Mouse (Mus musculus) lung, embryonic 15.5 days (tissue): ENCODE data around the gene 9930111J21Rik1. TPM values are rescaled to one million over a fixed set of nuclear protein-coding genes. Genes with fewer than 3 reads are reported as not detected.
"Not testable (repeated sequence)": the region's sequence is repeated elsewhere in the genome, so short reads cannot be mapped to it uniquely, and the experiment has no call there.

Experiments used
- ATAC-seq: fragments of 200-750 bp; cut with Nextera tagmentation; 2 replicates; pipeline ENCODE4 v1.8.0; 2017; ENCODE audit warnings: moderate number of reproducible peaks, borderline replicate concordance; ENCODE audit not compliant: low FRiP score, low TSS enrichment; ENCODE audit errors: extremely low read depth
- H3K27ac ChIP-seq: fragments of 300-500 bp; sonication (generic); 2 replicates; pipeline ENCODE4 v1.5.1; 2015; ENCODE audit warnings: moderate library complexity, mild to moderate bottlenecking, inconsistent platforms
- H3K27me3 ChIP-seq: fragments of 300-500 bp; sonication (generic); 2 replicates; pipeline ENCODE4 v1.6.1; 2015; ENCODE audit warnings: inconsistent platforms
- H3K36me3 ChIP-seq: fragments of 300-500 bp; sonication (generic); 2 replicates; pipeline ENCODE4 v1.6.1; 2015; ENCODE audit warnings: inconsistent platforms
- H3K4me1 ChIP-seq: fragments of 300-500 bp; sonication (generic); 2 replicates; pipeline ENCODE4 v1.6.1; 2015; ENCODE audit warnings: inconsistent platforms
- H3K4me2 ChIP-seq: fragments of 300-500 bp; sonication (generic); 2 replicates; pipeline ENCODE4 v1.6.1; 2015; ENCODE audit warnings: inconsistent platforms, mild to moderate bottlenecking, moderate library complexity
- H3K4me3 ChIP-seq: fragments of 300-500 bp; sonication (generic); 2 replicates; pipeline ENCODE4 v1.5.1; 2015; ENCODE audit warnings: mild to moderate bottlenecking, inconsistent platforms
- H3K9ac ChIP-seq: fragments of 300-500 bp; sonication (generic); 2 replicates; pipeline ENCODE4 v1.6.1; 2015; ENCODE audit warnings: inconsistent platforms
- H3K9me3 ChIP-seq: fragments of 300-500 bp; sonication (generic); 2 replicates; pipeline ENCODE4 v1.6.1; 2016; ENCODE audit warnings: inconsistent platforms
- WGBS: fragments of 180-500 bp; shearing (Covaris S2); methylation state at CpG from one replicate; pipeline ENCODE4 v1.1.7; 2015; 5-methylcytosine and 5-hydroxymethylcytosine counted together
- polyA plus RNA-seq: library from polyadenylated mRNA; unstranded; fragments of >200 nt; fragmentation: Nextera tagmentation; extraction: Ambion mirVana; gene quantifications from 2 replicates; pipeline ENCODE4 v1.2.1, GENCODE M21; 2015

Gene 9930111J21Rik1
- polyA plus RNA-seq: 0.45 and 0.69 TPM in 2 replicates

DNA sequence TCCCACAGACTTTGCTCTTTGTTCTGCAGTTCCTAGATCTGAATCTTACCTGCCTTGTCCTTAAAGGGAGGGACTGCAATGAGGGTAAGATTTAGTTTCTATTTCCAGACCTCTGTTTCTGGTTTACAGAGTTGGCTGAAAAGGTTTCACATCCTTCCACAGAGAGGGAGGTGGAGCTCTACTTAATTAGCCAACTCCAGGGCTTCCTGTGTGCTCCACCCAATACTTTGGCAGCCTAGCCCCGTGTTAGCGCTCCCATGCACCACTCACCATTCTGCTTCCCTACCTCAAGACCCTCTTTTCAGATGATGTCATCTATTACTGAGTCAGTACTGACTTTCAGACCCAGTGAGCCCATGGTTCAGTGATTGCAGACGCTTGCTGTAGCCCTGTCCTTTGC lies at the start of gene 9930111J21Rik1:
Gene 9930111J21Rik1, minus strand, starts transcription at position 148 of the 400 bp plus-strand sequence.
- not testable (repeated sequence) for H3K36me3 ChIP-seq, H3K9me3 ChIP-seq, H3K4me2 ChIP-seq, ATAC-seq, H3K4me3 ChIP-seq, H3K9ac ChIP-seq, H3K27ac ChIP-seq, H3K27me3 ChIP-seq, H3K4me1 ChIP-seq
- WGBS: no CpG with 5 or more reads among the region's 3 CpGs

DNA sequence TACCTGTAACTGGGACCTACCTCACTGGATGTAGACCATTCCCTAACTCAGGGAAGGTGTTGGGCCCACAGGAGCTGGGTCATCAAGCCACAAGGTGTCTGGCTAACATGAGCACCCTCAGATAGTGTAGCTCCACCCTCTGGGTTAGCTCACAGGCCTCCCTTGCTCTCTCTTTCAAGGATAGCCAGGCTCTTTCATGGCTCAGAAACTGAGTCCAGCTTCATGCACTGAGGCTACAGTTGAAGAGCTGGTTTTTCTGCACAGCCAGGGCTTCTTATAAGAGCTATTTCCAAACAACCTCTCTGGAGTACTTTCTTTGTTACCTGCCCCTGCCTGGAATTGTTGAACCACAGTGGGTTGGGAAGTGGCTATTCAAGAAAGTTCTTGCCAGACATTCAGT lies 32.9 kb upstream of the 9930111J21Rik1 start:
- H3K27ac ChIP-seq: peak overlapping the region; percentile 53; the same call in 1 of the 2 replicates
- not testable (repeated sequence) for H3K9me3 ChIP-seq, H3K4me3 ChIP-seq, H3K36me3 ChIP-seq, H3K27me3 ChIP-seq, H3K4me2 ChIP-seq, H3K4me1 ChIP-seq, H3K9ac ChIP-seq
- ATAC-seq: peak; percentile 81

DNA sequence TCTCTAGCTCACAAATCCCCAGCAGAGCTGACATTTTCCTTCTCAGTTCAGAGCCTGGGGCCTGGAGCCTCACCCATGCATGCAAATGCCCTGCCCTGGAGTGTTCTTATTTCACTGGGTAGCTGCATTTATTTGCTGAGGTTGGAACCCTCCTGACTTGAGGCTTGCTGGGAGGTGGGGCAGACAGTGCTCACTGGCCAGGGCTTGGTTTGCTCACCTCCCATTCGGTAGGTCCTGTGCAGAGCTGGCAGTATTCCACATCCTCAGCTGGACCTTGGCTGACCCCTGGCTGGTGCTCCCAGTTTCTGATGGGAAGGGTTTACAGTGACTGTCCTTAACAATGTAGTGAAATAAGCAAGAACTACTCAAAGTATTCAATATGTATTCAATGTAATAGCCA lies 27.6 kb upstream of the 9930111J21Rik1 start:
- WGBS: 0% methylated on average over 1 of the region's 1 CpGs
- H3K27me3 ChIP-seq, H3K4me3 ChIP-seq, H3K36me3 ChIP-seq, ATAC-seq, H3K4me2 ChIP-seq, H3K9me3 ChIP-seq, H3K4me1 ChIP-seq, H3K9ac ChIP-seq: not testable (repeated sequence)
- H3K27ac ChIP-seq: 0 out of 2 replicates have a peak overlapping the region, but pooled peaks have one; percentile 41

DNA sequence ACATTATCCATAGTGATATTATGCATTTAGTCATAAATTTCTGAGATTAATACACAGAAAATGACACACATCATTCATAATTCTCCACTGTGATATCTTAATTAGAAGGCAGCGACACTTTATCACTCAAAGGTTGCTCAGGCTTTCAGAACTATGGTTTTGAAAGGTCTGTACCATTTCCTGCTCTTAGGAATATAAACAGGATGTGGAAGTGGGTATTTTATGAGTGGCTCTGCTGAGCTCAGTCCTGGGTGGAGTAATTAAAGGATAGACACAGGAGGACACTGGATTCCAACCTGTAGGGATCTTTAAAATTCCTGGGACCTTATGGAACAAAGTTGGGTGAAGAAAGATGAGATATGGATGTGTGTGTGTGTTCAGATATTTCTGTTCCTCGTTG lies 27.1 kb upstream of the 9930111J21Rik1 start:
- ATAC-seq, H3K27me3 ChIP-seq: not testable (repeated sequence)

DNA sequence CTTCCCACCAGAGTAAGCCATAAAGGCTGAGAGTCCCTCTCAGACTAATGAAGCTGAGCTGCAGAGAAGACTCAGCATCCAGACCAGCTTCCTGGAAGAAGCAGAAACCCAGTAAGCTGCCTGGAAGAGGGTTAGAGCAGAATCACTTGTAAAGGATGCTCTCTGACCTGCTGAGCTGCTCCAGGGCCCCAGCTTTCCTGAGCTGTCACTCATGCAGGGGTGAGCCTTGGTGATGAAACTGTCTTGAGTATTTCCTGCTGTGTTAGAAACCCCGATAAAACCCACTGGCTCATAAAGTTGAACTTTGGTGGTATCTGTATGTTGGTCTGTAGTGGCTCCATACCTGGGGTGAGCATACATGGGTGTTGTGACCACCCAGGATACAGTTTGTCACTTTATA lies 21.2 kb upstream of the 9930111J21Rik1 start:
- ATAC-seq: not testable (repeated sequence)
- 72% methylated on average over 1 of the region's 1 CpGs for WGBS

More for the DNA sequence above, 27.1 kb upstream of the 9930111J21Rik1 start:
- WGBS: 40% methylated on average over 2 of the region's 2 CpGs
- H3K4me2 ChIP-seq, H3K4me1 ChIP-seq, H3K36me3 ChIP-seq, H3K9ac ChIP-seq, H3K4me3 ChIP-seq, H3K9me3 ChIP-seq: not testable (repeated sequence)
- H3K27ac ChIP-seq: 0 out of 2 replicates have a peak overlapping the region, but pooled peaks have one; percentile 41

DNA sequence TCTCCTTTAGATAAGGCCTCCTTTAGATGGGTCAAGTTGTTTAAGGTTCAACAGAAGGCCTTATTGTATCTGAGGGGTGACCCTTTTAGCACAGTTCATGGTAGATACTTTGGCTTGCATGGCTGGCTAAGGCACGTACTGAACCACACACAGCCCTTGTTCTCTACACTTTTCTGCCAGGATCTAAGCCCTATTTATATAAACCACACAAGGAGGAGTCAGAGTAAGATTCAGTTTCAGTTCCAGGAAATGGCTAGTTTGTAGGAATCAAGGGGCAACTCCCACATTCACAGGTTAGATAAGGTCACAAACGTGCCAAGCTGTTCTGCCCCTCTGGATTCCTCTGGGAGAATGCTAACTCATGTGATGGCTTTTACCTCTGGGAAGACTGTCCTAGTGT lies 14.8 kb upstream of the 9930111J21Rik1 start, which contains the start of gene Tgtp1:
Gene Tgtp1, minus strand, starts transcription at position 155 of the 400 bp plus-strand sequence.
- not testable (repeated sequence) for H3K27me3 ChIP-seq
- 22% methylated on average over 2 of the region's 2 CpGs for WGBS

More for the DNA sequence above, 21.2 kb upstream of the 9930111J21Rik1 start:
- H3K9me3 ChIP-seq, H3K27ac ChIP-seq, H3K36me3 ChIP-seq, H3K4me3 ChIP-seq, H3K4me1 ChIP-seq, H3K9ac ChIP-seq, H3K27me3 ChIP-seq, H3K4me2 ChIP-seq: not testable (repeated sequence)

DNA sequence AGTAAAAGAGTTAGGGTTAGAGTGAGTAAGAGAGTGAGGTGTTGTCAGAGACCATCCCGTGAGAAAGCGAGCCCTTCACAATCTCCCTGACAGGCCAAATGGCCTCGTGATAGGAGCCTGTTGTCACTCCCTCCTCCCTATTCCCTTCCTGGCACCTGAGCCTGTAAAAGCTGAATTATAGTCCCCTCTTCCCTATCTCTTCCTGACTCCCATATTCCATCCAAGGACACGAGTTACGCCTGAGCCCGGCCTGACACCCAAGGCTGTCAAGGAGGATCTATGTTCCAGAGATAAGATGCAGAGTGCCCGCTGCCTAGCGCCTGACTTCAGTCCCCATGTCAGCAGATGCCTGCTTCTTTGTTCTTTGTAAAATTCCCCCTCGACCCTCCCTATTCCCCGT lies 14.1 kb upstream of the 9930111J21Rik1 start:
- H3K4me2 ChIP-seq, H3K27me3 ChIP-seq, ATAC-seq, H3K36me3 ChIP-seq, H3K4me3 ChIP-seq, H3K9ac ChIP-seq, H3K9me3 ChIP-seq, H3K4me1 ChIP-seq, H3K27ac ChIP-seq: not testable (repeated sequence)
- WGBS: 22% methylated on average over 10 of the region's 10 CpGs

More for the DNA sequence above, 14.8 kb upstream of the 9930111J21Rik1 start, which contains the start of gene Tgtp1:
- not testable (repeated sequence) for H3K9me3 ChIP-seq, H3K4me3 ChIP-seq, H3K9ac ChIP-seq, H3K36me3 ChIP-seq, H3K4me1 ChIP-seq, H3K27ac ChIP-seq, H3K4me2 ChIP-seq
- peak; percentile 46; the same call in 1 of the 2 replicates for ATAC-seq

DNA sequence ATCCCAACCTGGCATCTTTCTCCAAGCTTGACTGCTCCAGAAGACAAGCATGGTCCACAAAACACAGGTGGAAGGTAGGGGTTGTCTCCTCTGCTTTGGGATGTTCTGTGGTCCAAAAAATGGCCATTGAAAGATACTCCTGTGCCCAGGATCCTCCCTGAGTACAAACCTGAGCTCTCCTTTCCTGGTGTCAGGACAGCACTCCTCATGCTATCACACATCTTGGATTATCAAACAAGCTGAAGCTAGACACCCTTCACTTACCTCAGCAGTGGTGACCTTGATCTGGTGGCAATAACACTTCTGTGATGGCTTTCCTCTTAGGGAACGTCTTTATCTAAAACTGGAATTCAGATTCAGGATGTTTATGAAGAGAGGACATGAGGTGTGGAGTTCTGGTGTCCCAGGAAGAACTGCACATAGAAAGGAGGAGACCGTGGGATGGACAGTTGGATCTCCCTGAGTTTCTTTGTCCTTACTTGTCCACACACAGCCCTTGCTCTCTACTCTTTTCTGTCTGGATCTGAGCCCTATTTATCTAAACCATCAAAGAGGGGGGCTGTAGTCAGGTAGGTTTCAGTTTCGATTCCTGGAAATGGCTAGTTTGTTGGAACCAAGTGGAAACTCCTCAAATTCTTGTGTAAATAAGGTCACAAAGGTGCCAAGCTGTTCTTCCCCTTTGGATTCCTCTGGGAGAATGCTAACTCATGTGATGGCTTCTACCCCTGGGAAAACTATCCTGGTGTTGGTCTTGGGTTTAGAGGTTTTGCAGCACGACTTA lies 12.7 kb upstream of the 9930111J21Rik1 start, which contains the start of gene Gm12185:
Gene Gm12185, minus strand, starts transcription at position 487 of the 781 bp plus-strand sequence.
- not testable (repeated sequence) for H3K4me1 ChIP-seq, H3K4me2 ChIP-seq, H3K9me3 ChIP-seq, H3K9ac ChIP-seq, H3K27ac ChIP-seq, H3K27me3 ChIP-seq, ATAC-seq, H3K36me3 ChIP-seq, H3K4me3 ChIP-seq
- 36% methylated on average over 4 of the region's 4 CpGs for WGBS

DNA sequence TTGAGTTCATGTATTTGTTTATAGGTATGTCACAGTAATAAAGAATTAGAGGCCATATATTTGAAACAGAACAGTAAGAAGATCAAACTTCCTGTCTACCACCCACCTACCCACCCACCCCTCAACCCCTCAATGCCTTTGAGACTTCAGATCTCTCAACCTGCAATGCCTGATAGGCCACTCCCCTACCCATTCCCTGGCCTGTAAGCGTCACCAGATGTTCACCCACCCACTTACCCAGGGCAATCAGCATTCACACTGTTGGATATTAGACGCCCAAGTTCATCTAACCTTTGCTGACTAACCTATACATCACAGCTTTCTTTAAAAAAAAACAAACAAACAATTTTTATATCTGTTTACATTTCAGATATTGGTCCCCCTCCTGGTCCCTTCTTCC lies 10.8 kb upstream of the 9930111J21Rik1 start:
- not testable (repeated sequence) for H3K9me3 ChIP-seq, H3K27me3 ChIP-seq, H3K9ac ChIP-seq, ATAC-seq, H3K4me1 ChIP-seq, H3K27ac ChIP-seq, H3K4me2 ChIP-seq, H3K4me3 ChIP-seq, H3K36me3 ChIP-seq
- WGBS: 58% methylated on average over 2 of the region's 2 CpGs

DNA sequence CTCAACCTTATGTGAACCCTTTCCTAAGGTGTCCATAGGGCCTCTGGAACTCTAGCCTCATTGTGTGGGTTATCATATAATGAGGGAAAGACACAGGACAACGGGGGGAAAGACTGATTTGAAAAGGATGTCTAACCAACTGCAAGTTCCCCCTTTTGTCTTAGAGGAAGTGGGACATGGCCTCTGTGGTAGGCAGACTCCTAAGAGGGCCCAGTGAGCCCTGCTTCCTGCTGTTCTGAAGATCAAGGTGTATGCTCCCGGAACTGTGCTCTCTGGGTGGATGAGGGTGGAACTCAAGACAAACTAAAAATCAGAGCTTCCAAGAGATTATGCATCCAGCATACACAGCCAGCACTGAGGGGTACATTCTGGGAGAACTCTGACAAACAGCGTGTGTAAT lies 9.0 kb upstream of the 9930111J21Rik1 start:
- H3K9ac ChIP-seq, H3K36me3 ChIP-seq, H3K9me3 ChIP-seq, H3K4me3 ChIP-seq, H3K27ac ChIP-seq, H3K27me3 ChIP-seq, H3K4me2 ChIP-seq, ATAC-seq, H3K4me1 ChIP-seq: not testable (repeated sequence)
- WGBS: 73% methylated on average over 2 of the region's 3 CpGs

DNA sequence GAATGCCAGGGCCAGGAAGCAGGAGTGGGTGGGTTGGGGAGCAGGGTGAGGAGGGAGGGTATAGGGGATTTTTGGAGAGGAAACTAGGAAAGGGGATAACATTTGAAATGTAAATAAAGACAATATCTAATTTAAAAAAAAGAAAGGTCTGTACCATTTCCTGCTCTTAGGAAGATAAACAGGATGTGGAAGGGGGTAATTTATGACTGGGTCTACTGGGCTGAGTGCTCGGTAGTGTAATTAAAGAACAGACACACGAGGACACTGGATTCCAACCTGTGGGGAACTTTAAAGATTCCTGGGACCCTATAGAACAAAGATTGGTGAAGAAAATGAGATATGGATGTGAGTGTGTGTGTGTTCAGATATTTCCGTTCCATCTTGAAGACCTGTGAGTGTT lies 3.6 kb upstream of the 9930111J21Rik1 start:
- not testable (repeated sequence) for ATAC-seq
- no CpG with 5 or more reads among the region's 3 CpGs for WGBS

DNA sequence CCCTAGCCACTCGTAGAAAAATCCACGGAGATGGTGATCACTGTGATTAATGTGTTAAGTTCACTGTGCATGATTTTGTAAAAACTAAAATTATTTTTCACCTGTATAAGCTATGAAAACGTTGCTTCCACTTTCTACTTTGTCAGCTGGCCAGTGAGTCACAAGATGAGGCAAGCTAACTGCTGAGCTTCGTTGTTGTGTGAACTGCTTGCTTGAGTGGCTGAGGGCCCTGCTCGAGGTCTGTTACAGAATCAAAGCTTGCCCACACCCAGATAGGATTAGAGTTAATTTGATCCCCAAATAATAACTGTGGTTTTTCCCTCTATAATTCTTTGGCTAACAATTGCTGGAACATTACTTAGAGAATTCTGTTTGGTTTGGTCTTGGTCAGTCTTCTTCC lies 854 bp upstream of the 9930111J21Rik1 start:
- not testable (repeated sequence) for H3K9ac ChIP-seq, H3K4me2 ChIP-seq, H3K27ac ChIP-seq, H3K4me1 ChIP-seq, H3K27me3 ChIP-seq, H3K4me3 ChIP-seq, H3K9me3 ChIP-seq, ATAC-seq, H3K36me3 ChIP-seq
- no CpG with 5 or more reads among the region's 5 CpGs for WGBS

More for the DNA sequence above, 3.6 kb upstream of the 9930111J21Rik1 start:
- not testable (repeated sequence) for H3K27ac ChIP-seq, H3K36me3 ChIP-seq, H3K4me1 ChIP-seq, H3K27me3 ChIP-seq, H3K9ac ChIP-seq, H3K9me3 ChIP-seq, H3K4me3 ChIP-seq, H3K4me2 ChIP-seq
